Mouse (Mus musculus): Measurements from ENCODE around the gene Gm20388.

The Gm20388 gene

GRCm38 (mm10) chr8:121559801-121560200 is 1649.2 kb downstream of the Gm20388 start:
- DNase-seq = no peak

- no peak for DNase-seq
These were observed 1649.9 kb downstream of the Gm20388 start for GRCm38 (mm10) chr8:121560432-121561100.

GRCm38 (mm10) chr8:121561636-121562345 is 1651.2 kb downstream of the Gm20388 start:
- no peak for DNase-seq

GRCm38 (mm10) chr8:121562941-121563351 is 1652.3 kb downstream of the Gm20388 start:
- DNase-seq = no peak

GRCm38 (mm10) chr8:121563701-121564100 is 1653.1 kb downstream of the Gm20388 start:
- DNase-seq = no peak

- DNase-seq = no peak
These were observed 1657.7 kb downstream of the Gm20388 start for GRCm38 (mm10) chr8:121568321-121568720.

- no peak for DNase-seq
These were observed 1659.7 kb downstream of the Gm20388 start for GRCm38 (mm10) chr8:121570335-121570734.

GRCm38 (mm10) chr8:121570801-121571200 is 1660.2 kb downstream of the Gm20388 start:
- DNase-seq = no peak

GRCm38 (mm10) chr8:121572121-121572520 is 1661.5 kb downstream of the Gm20388 start:
- no peak for DNase-seq

- no peak for DNase-seq
These were observed 1662.6 kb downstream of the Gm20388 start for GRCm38 (mm10) chr8:121573275-121573674.

GRCm38 (mm10) chr8:121575661-121576060 is 1665.0 kb downstream of the Gm20388 start:
- DNase-seq = no peak

GRCm38 (mm10) chr8:121577751-121578675 is 1667.4 kb downstream of the Gm20388 start:
- no peak for DNase-seq

GRCm38 (mm10) chr8:121578676-121579451 is 1668.2 kb downstream of the Gm20388 start, which contains the start of gene Fbxo31:
Gene Fbxo31 (minus strand): TSS chr8:121578806.
- peak; percentile 97 for DNase-seq

GRCm38 (mm10) chr8:121580465-121580864 is 1669.8 kb downstream of the Gm20388 start:
- DNase-seq = peak; percentile 55 to 64

GRCm38 (mm10) chr8:121583653-121584052 is 1673.0 kb downstream of the Gm20388 start:
- DNase-seq = no peak

- DNase-seq = no peak
These were observed 1674.1 kb downstream of the Gm20388 start for GRCm38 (mm10) chr8:121584730-121585129.

- DNase-seq = peak; percentile 99
These were observed 1674.7 kb downstream of the Gm20388 start for GRCm38 (mm10) chr8:121585159-121585825.

- DNase-seq = no peak
These were observed 1678.1 kb downstream of the Gm20388 start for GRCm38 (mm10) chr8:121588750-121589149.

- no peak for DNase-seq
These were observed 1678.6 kb downstream of the Gm20388 start for GRCm38 (mm10) chr8:121589205-121589726.

GRCm38 (mm10) chr8:121590203-121591177 is 1679.8 kb downstream of the Gm20388 start, which contains the start of gene Map1lc3b:
Gene Map1lc3b (plus strand): TSS chr8:121590361.
- DNase-seq = peak; percentile 98 to 99

Measured in B cell, adult 2 months (primary cell).